Mouse (Mus musculus) thymus, adult 2 months (tissue): ENCODE data around the gene Birc6.

Experiments used
- CTCF ChIP-seq: fragments of 200-500 bp; IDR thresholded peaks from 2 replicates; pipeline ENCODE4 v1.5.1; 2012; ENCODE audit warnings: mild to moderate bottlenecking, control low read depth, low read length, moderate library complexity, borderline replicate concordance; ENCODE audit not compliant: control insufficient read depth, poor library complexity, insufficient read depth; ENCODE audit errors: extremely low read depth
- POLR2A ChIP-seq: fragments of 200-500 bp; IDR thresholded peaks from 2 replicates; pipeline ENCODE4 v1.6.1; 2012; ENCODE audit warnings: mild to moderate bottlenecking, low read length, control low read depth, moderate library complexity; ENCODE audit not compliant: control insufficient read depth, poor library complexity, insufficient read depth; ENCODE audit errors: extremely low read depth

- TF ChIP-seq CTCF (no peak), POLR2A (no peak)
Observed at GRCm38 (mm10) chr17:74529533-74529824, 1.4 kb downstream of the Birc6 start.
